Mouse (Mus musculus): Measurements from ENCODE around the gene Setd3.

GRCm38 (mm10) chr12:108087489-108087888, 91.6 kb downstream of the Setd3 start:
- TF ChIP-seq CTCF (IDR thresholded peaks at IDR 0.05; ENCODE audit: control insufficient read depth, insufficient read depth, low read length): no peak
- TF ChIP-seq POLR2A (IDR thresholded peaks at IDR 0.05; ENCODE audit: borderline replicate concordance, control insufficient read depth, low read depth, low read length): no peak

Measured in bone marrow, adult 2 months (tissue).